Mouse (Mus musculus) intestine, embryonic 14.5 days (tissue): ENCODE measurements around the gene Themis2. TPM values are rescaled to one million over a fixed set of nuclear protein-coding genes. Genes with fewer than 3 reads are reported as not detected.
"Not testable (repeated sequence)": the region's sequence is repeated elsewhere in the genome, so short reads cannot be mapped to it uniquely, and the experiment has no call there.

Experiments
- ATAC-seq: fragments of 200-750 bp; cut with Nextera tagmentation; replicated peaks from 2 replicates; pipeline ENCODE4 v1.8.0; 2017; ENCODE audit warnings: low read depth, moderate number of reproducible peaks, moderate TSS enrichment, moderate library complexity; ENCODE audit not compliant: low FRiP score, low TSS enrichment
- DNase-seq: peaks from one replicate; pipeline ENCODE4 v3.0.0-alpha.2; 2018; ENCODE audit warnings: low spot score
- H3K27ac ChIP-seq: fragments of 300-500 bp; sonication (generic); 2 replicates; pipeline ENCODE4 v1.5.1; 2014; ENCODE audit warnings: low read depth, mild to moderate bottlenecking, control low read depth
- H3K27me3 ChIP-seq: fragments of 300-500 bp; sonication (generic); replicated peaks from 2 replicates; pipeline ENCODE4 v1.6.1; 2014; ENCODE audit warnings: low read length, control low read depth; ENCODE audit not compliant: control insufficient read depth, insufficient read depth
- H3K36me3 ChIP-seq: fragments of 300-500 bp; sonication (generic); 2 replicates; pipeline ENCODE4 v1.6.1; 2014; ENCODE audit warnings: low read length, control low read depth; ENCODE audit not compliant: control insufficient read depth, insufficient read depth
- H3K4me1 ChIP-seq: fragments of 300-500 bp; sonication (generic); replicated peaks from 2 replicates; pipeline ENCODE4 v1.6.1; 2014; ENCODE audit warnings: low read length, control low read depth, mixed read lengths; ENCODE audit not compliant: control insufficient read depth, insufficient read depth
- H3K4me2 ChIP-seq: fragments of 300-500 bp; sonication (generic); 2 replicates; pipeline ENCODE4 v1.6.1; 2014; ENCODE audit warnings: low read length
- H3K4me3 ChIP-seq: fragments of 300-500 bp; sonication (generic); 2 replicates; pipeline ENCODE4 v1.5.1; 2014; ENCODE audit warnings: low read depth, low read length, control low read depth, mixed read lengths
- H3K9ac ChIP-seq: fragments of 300-500 bp; sonication (generic); 2 replicates; pipeline ENCODE4 v1.6.1; 2014; ENCODE audit warnings: mild to moderate bottlenecking, low read length
- H3K9me3 ChIP-seq: fragments of 300-500 bp; sonication (generic); 2 replicates; pipeline ENCODE4 v1.6.1; 2016; ENCODE audit warnings: low read length, control low read depth; ENCODE audit not compliant: control insufficient read depth
- WGBS: fragments of 180-500 bp; shearing (Covaris S2); extraction: QIAGEN DNeasy Blood & Tissue Kit; methylation state at CpG from one replicate; pipeline ENCODE4 v1.1.7; 2014; 5-methylcytosine and 5-hydroxymethylcytosine counted together
- polyA plus RNA-seq: library from polyadenylated mRNA; unstranded; fragments of >200 nt; fragmentation: Nextera tagmentation; extraction: Ambion mirVana; gene quantifications from 2 replicates; pipeline ENCODE4 v1.2.1, GENCODE M21; 2014

Gene Themis2
- polyA plus RNA-seq, 1 experiment from 2014 or later: 2.0 TPM

GRCm38 (mm10) chr4:132794760-132795159, 1.4 kb downstream of the Themis2 start:
- Histone ChIP-seq H3K4me2 (no peak overlapping the region), H3K36me3 (no peaks in the 10 kb centered on the region), H3K9me3 (no peaks in the 10 kb centered on the region), H3K4me1 (0 out of 2 replicates have a peak, but pooled peaks cover 4% of the 10 kb centered on the region), H3K27me3 (peaks cover 18% of the 10 kb centered on the region; the same call in 1 of the 2 replicates), H3K4me3 (no peak overlapping the region), H3K27ac (no peak overlapping the region), H3K9ac (no peak overlapping the region)
- ATAC-seq (no peak), DNase-seq (no peak)
- 80% methylated on average over 8 of the region's 8 CpGs for WGBS

GRCm38 (mm10) chr4:132794028-132794427, 2.2 kb downstream of the Themis2 start:
- no peak overlapping the region for H3K4me2 ChIP-seq
- H3K9me3 ChIP-seq: no peaks in the 10 kb centered on the region
- no peak for ATAC-seq
- peaks cover 18% of the 10 kb centered on the region; the same call in 1 of the 2 replicates for H3K27me3 ChIP-seq
- DNase-seq: no peak
- 0 out of 2 replicates have a peak, but pooled peaks cover 4% of the 10 kb centered on the region for H3K4me1 ChIP-seq
- 66% methylated on average over 9 of the region's 9 CpGs for WGBS
- H3K9ac ChIP-seq: no peak overlapping the region
- no peaks in the 10 kb centered on the region for H3K36me3 ChIP-seq
- no peak overlapping the region for H3K4me3 ChIP-seq
- no peak overlapping the region for H3K27ac ChIP-seq

GRCm38 (mm10) chr4:132793322-132794004, 2.7 kb downstream of the Themis2 start:
- H3K9ac ChIP-seq, ATAC-seq, H3K9me3 ChIP-seq, H3K27ac ChIP-seq, DNase-seq, H3K4me3 ChIP-seq, H3K4me1 ChIP-seq, H3K36me3 ChIP-seq, H3K4me2 ChIP-seq: not testable (repeated sequence)
- peaks cover 18% of the 10 kb centered on the region; the same call in 1 of the 2 replicates for H3K27me3 ChIP-seq
- WGBS: 84% methylated on average over 8 of the region's 9 CpGs

GRCm38 (mm10) chr4:132789731-132790130, 6.5 kb downstream of the Themis2 start:
- Histone ChIP-seq H3K4me3 (no peak overlapping the region), H3K36me3 (no peaks in the 10 kb centered on the region), H3K27ac (no peak overlapping the region), H3K9ac (no peak overlapping the region), H3K4me1 (no peaks in the 10 kb centered on the region), H3K4me2 (no peak overlapping the region), H3K27me3 (peaks cover 6% of the 10 kb centered on the region; the same call in 1 of the 2 replicates), H3K9me3 (no peaks in the 10 kb centered on the region)
- DNase-seq (no peak), ATAC-seq (no peak)
- 82% methylated on average over 8 of the region's 8 CpGs for WGBS

- ATAC-seq: no peak
- H3K9ac ChIP-seq: no peak overlapping the region
Measured at GRCm38 (mm10) chr4:132785228-132785627, 11.0 kb downstream of the Themis2 start.

GRCm38 (mm10) chr4:132783732-132784131, 12.5 kb downstream of the Themis2 start:
- Histone ChIP-seq H3K9me3 (no peaks in the 10 kb centered on the region), H3K27ac (no peak overlapping the region), H3K4me1 (no peaks in the 10 kb centered on the region), H3K36me3 (peaks cover 9% of the 10 kb centered on the region), H3K9ac (no peak overlapping the region), H3K4me2 (no peak overlapping the region), H3K27me3 (no peaks in the 10 kb centered on the region), H3K4me3 (no peak overlapping the region)
- ATAC-seq: no peak
- WGBS: 78% methylated on average over 2 of the region's 2 CpGs
- no peak for DNase-seq

More at GRCm38 (mm10) chr4:132785228-132785627, 11.0 kb downstream of the Themis2 start:
- Histone ChIP-seq H3K27ac (no peak overlapping the region), H3K36me3 (no peaks in the 10 kb centered on the region), H3K9me3 (no peaks in the 10 kb centered on the region), H3K4me3 (no peak overlapping the region), H3K4me1 (no peaks in the 10 kb centered on the region), H3K27me3 (no peaks in the 10 kb centered on the region), H3K4me2 (no peak overlapping the region)
- DNase-seq: no peak
- WGBS: 87% methylated on average over 13 of the region's 13 CpGs

- WGBS: 85% methylated on average over 4 of the region's 4 CpGs
- DNase-seq: no peak
- no peaks in the 10 kb centered on the region for H3K27me3 ChIP-seq
Measured at GRCm38 (mm10) chr4:132780288-132780687, 15.9 kb downstream of the Themis2 start.

GRCm38 (mm10) chr4:132778562-132779201, 17.5 kb downstream of the Themis2 start:
- no peaks in the 10 kb centered on the region for H3K27me3 ChIP-seq
- no peak overlapping the region for H3K9ac ChIP-seq
- no peaks in the 10 kb centered on the region for H3K9me3 ChIP-seq
- H3K4me1 ChIP-seq: no peaks in the 10 kb centered on the region
- ATAC-seq (no peak), DNase-seq (no peak)
- no peak overlapping the region for H3K4me2 ChIP-seq
- H3K4me3 ChIP-seq: no peak overlapping the region
- H3K27ac ChIP-seq: no peak overlapping the region
- WGBS: 92% methylated on average over 6 of the region's 6 CpGs
- H3K36me3 ChIP-seq: peaks cover 59% of the 10 kb centered on the region

More at GRCm38 (mm10) chr4:132780288-132780687, 15.9 kb downstream of the Themis2 start:
- Histone ChIP-seq H3K4me3 (no peak overlapping the region), H3K9me3 (no peaks in the 10 kb centered on the region), H3K36me3 (peaks cover 42% of the 10 kb centered on the region), H3K9ac (no peak overlapping the region), H3K27ac (no peak overlapping the region), H3K4me2 (no peak overlapping the region), H3K4me1 (no peaks in the 10 kb centered on the region)
- no peak for ATAC-seq
